Mouse (Mus musculus) MEL-GATA-1-ER (cell line): ENCODE measurements at regions not wholly inside any gene's neighbourhood (a gene's known extent, or its start where the extent isn't known, plus 50 kb on each side); places are given as distances from the start of the nearest gene placed in this dataset.

ENCODE experiments used
- DNase-seq: peaks from one replicate; pipeline ENCODE4 v3.0.0-alpha.2; 2012; ENCODE audit warnings: low read depth; ENCODE audit errors: extremely low read depth

GRCm38 (mm10) chr12:25923772-25924171 lies 491.3 kb downstream of the Rnf144a start:
- no peak for DNase-seq

- DNase-seq: no peak
These were observed 509.4 kb downstream of the Rnf144a start for GRCm38 (mm10) chr12:25905614-25906013.

GRCm38 (mm10) chr12:25896543-25896942 lies 518.5 kb downstream of the Rnf144a start:
- DNase-seq: no peak

DNA sequence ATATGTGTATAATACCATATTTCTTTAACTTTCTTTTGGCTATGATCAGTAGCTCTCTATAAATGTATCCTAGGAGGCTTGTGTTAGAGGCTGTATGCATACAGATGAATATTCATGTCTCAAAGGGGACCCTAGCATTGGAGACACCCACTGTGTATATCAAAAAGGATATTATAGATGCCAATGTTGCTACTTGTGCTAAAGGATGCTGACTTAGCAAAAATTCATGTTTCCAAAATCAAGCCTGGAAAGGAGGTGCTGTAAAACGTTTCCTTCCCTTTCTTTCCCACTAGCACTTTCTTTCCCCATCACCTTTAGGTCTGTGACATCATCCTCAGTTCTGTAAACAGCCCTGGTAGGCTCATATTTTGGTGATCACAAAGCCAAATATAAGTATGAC lies 519.4 kb downstream of the Rnf144a start:
- DNase-seq: no peak

DNA sequence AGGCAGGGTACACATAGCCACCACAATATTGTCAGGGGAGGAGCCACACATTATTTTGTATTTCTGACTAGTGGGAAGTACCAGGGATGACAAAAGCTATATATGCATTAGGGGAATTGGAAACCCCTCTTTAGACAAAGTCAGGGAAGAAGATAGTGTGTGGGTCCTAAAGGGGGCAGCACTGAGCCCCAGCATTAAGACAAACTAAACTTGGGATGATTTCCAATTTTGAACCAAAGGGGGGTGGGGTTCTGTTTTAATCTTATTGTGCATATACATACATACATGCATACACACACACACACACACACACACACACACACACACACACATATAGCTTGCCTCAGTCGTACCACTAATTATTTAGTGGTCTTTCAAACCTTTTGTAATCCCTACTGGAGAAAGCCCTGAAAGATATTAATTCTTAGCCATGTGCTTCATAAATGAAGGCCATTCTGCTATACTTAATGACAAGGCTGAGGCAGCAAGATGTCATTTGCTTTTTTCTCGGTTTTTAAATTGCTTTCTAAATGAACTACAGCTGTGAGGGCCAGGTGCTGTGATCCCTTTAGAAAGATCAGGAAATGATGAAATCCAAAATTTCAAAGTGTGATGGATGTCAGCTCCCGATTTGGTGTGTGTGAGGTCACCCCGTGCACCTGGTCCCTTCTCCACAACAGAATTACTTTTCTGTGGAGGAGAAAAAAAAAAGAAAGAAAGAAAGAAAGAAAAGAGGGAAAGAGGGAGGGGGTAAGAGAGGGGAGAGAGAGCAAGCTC lies 523.5 kb downstream of the Rnf144a start:
- no peak for DNase-seq

- no peak for DNase-seq
These were observed 524.3 kb downstream of the Rnf144a start for GRCm38 (mm10) chr12:25890722-25891121.

DNA sequence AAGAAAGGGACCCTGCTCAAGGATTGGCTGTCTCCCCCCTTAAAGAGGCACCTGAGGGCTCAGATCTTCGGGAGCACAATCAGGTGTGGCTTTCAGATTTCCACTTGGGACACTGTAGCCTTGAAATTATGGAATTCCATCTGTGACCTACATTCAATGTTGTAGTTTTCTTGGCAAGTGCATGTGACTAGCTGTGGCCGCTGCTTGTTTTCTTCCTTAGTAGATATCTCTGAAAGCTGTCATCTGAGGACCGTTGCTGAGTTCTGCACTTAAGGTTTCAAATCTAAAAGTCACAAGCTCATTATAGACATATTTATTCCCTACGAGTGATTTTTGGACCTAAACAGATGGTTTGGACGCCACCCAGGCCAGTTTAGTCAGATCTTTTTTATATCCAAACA lies 531.3 kb downstream of the Rnf144a start:
- DNase-seq: no peak

DNA sequence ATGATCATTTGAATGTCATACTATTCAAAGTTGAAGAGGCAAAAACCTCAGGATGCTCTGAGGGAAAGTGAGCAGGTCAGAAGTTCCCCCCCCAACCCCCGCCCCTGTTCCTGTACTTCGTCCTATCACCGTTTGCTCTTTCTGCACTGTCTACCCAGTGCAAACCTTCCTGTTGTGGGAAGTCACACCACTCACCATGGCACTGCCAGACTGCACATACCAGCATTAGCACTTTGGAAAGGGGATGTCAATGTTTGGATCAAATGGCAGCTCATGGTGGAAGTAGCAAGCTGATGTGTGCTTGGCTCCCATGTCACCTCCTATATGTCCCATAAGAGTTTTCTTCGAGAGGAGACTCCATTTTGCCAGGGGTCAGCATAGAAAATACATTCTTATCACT lies 543.2 kb downstream of the Rnf144a start:
- no peak for DNase-seq

DNA sequence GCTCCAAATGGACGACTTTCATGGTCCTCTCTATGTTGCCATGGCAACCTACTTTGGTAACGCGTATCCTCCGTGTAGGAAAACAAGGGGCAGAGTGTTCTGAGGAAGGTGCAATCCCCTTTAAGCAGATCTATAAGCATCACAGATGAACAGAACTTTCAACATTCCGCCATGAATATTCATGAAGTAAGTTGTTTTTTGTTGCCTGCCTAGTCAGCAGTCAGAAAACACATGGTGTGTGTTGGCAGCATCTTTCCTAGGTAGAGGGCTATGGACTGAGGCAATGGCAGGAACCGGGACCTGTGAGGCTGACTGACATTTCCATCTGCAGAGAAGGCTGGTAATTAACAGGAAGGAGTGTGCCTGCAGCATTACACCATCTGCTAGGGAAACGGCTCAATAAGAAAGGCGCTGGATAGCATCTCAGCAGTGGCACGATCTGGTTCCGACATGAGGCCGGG lies 544.0 kb downstream of the Rnf144a start:
- no peak for DNase-seq

GRCm38 (mm10) chr12:25869846-25870245 lies 545.2 kb downstream of the Rnf144a start:
- no peak for DNase-seq

- DNase-seq: no peak
These were observed 550.0 kb downstream of the Rnf144a start for GRCm38 (mm10) chr12:25865063-25865462.

DNA sequence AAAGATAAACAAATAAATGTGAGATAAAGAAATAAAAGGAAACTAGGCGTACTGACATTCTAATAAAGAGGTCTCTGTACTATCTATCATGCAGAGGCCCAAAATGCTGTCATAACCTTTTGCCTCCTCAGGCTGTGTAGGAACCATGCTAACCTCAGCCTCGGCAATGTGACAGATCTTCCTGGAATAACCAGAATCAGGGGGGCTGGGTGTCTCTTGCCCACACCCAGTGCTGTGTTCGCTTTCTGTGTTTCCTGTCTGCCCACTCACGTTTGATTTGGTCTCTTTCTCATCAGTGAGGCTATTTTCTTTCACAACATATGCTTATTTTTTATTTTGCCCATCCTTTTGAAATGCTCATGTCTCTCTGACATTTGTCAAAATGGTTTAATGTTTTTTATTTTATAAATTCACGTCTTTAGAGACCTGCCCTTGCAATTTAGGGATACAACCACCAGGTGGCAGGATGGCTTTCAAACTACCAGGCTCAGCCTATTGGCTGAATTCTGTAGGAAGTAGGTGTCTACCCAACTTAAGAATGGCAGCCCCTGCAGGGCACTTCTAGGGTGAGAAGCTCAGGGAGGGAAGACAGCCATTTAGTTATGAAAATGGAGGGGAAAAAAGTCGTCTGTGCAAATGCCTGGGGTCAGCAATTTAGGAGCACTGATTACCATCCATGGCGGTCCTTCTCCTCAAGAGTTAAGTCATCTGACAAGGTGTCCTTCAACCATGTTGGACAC lies 550.8 kb downstream of the Rnf144a start:
- no peak for DNase-seq

- DNase-seq: no peak
These were observed 554.0 kb downstream of the Rnf144a start for GRCm38 (mm10) chr12:25861100-25861499.

DNA sequence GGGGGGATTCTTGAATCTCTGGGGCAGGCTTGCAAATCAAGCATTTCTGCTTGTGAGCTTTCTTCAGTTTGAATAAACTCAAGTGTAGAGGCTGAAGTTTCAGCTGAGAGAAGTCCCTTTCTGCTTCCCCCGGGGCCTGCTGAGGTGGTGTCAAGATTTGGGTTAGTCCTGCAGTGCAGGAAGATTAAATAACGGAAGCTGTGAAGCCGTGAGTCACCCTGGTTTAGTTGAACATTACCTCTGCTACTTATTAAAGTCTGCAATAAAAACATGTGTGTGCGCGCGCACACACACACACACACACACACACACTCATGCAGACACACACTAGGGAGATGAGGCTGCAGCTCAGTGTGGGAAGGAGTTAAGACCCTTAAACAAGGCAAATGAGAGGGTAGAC lies 556.7 kb downstream of the Rnf144a start:
- DNase-seq: no peak

DNA sequence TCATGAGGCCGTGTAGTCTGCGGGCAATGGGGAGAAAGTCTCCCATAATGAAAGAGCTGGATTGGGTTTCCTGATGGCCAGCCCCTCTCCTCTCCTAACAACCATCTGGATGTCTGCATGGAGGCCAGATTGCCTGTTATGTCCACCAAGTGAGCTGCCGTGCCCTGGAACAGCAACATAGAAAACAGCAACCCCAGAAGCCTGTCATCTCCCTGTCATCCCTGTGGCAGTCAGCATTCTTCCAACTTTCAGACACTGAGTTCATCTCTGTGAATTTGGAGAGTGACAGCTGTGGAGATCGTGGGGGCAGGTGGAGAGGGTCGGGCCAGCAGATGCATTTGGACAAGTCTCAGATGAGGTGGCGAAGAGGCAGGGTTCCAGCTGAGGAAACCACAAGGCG lies 585.0 kb downstream of the Rnf144a start:
- DNase-seq: no peak

- no peak for DNase-seq
These were observed 587.1 kb downstream of the Rnf144a start for GRCm38 (mm10) chr12:25827961-25828360.

DNA sequence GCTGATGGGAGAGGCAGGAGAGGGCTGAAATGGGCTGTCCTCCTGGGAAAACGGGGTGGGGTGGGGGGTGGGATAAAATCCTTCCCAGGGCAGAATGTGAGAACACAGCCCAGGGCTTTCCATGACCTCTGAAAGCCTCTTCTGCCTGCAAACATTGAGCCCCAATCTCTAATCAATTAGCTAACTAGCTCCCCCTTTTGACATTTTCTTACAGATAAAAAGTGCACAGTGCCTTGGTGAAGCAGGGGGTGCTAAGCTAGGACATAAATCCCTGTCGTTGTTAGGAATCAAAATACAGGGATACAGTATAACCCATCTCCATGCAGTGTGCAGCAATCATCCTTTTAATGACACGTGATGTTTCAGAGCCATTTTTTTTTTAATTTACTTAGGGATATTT lies 588.1 kb downstream of the Rnf144a start:
- DNase-seq: no peak

DNA sequence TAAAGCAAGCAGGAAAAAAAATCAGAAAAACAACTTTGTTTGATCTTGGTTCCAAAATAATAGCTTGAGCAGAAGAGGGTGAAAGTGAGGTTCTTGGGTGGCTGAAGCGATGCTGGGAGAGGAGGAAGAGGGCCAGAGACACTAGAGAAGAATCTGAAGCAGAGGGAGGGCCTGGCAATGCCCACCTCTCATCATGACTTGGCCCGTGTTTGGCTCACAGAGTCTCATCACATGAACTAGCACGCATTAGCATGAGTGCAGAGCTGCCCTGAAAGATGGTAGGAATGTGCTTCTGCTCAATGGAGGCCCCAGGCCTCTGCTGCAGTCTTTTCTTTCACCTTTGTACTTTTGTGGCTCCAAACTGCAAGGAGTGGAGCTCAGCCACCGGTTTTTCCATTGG lies 588.6 kb downstream of the Rnf144a start:
- no peak for DNase-seq

DNA sequence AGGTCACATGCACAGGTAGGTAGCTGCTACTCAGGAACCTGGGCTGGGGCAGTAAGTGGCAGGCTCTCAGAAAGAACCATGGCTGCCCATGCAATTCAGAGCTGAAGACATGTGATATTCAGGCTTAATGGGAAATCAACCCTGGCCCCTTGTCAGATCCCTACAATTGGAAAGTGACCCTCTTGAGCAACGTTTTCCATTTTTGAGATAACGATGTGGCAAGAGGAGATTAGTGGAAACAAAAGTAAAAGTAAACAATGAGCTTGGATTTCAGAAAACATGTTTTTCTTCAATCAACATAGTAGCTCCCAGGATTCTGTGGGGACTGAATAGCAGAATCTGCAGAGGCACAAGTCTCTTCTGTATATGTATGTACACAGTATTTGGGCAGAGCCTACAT lies 598.8 kb downstream of the Rnf144a start:
- no peak for DNase-seq

- no peak for DNase-seq
These were observed 620.0 kb downstream of the Rnf144a start for GRCm38 (mm10) chr12:25795092-25795491.

DNA sequence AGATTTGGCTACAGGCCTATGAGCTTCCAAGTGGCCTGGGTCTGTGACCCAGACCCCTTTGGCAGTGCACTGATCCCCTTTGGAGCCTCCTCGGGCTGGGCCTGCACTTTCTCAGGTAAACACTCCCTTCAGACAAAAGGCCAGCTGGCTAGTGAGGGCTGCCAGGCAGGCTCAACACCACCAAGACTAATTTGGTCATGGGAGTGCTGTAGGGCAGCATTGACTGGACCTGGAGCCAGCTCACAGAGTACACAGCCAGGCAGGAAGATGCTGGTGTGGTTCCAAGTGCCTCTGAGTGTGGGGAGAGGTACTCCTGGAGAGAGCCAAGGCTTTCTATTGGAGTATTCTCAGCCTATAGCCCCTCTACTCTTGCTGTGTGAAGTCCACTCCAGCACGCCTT lies 620.5 kb downstream of the Rnf144a start:
- no peak for DNase-seq

GRCm38 (mm10) chr12:25792571-25793075 lies 622.4 kb downstream of the Rnf144a start:
- no peak for DNase-seq

GRCm38 (mm10) chr12:25790956-25791355 lies 624.1 kb downstream of the Rnf144a start:
- no peak for DNase-seq
